ENCODE assay signal across 9 mouse cellular contexts in genomic region chr12:79531809-79532798, GRCm38 (mm10).
DNase-seq lines count a peak whose midpoint lies in the region; ATAC-seq and TF ChIP-seq lines count a peak whose summit lies in the region.
"Had no signal": no experiment of that assay in that cellular context is flagged by ENCODE, and none has a peak within 500 bp of the region (broad histone marks: within the 10 kb centered on the region; RNA-seq: fewer than 3 reads in every experiment).

No protein-coding gene starts in this region.

- ATAC-seq in lung, postnatal 0 days: no peak
- no peak for ATAC-seq in heart, embryonic 13.5 days (ENCODE audit: extremely low read depth, insufficient number of reproducible peaks, low FRiP score, low TSS enrichment)
- ATAC-seq: forebrain, embryonic 16.5 days had no signal

- intact Hi-C loops in left cerebral cortex, postnatal 4 days (cut with DNase I): no loop called here

- H3K27me3 ChIP-seq in lung, postnatal 0 days (replicated peaks; ENCODE audit: insufficient read depth, low read length): no peaks in the 10 kb centered on the region
- no peaks in the 10 kb centered on the region for H3K27me3 ChIP-seq in heart, embryonic 13.5 days (replicated peaks)

- peak; percentile 52 for DNase-seq in lung, postnatal 0 days (ENCODE audit: low spot score)
- DNase-seq in lung, adult 2 months: no peak
- DNase-seq in kidney, postnatal 25 days: peak; percentile 27 to 37
- peak; percentile 61 for DNase-seq in yolk sac, embryonic 10.5 days (ENCODE audit: low spot score)
- DNase-seq in adrenal gland, postnatal 25 days: no peak
- no peak for DNase-seq in ovary, postnatal 14 days (ENCODE audit: low spot score)
- DNase-seq in left cerebral cortex, postnatal 4 days: no peak

- H3K36me3 ChIP-seq in lung, postnatal 0 days (ENCODE audit: insufficient read depth, low read length): no peaks in the 10 kb centered on the region
- H3K36me3 ChIP-seq in heart, embryonic 13.5 days: 0 out of 2 replicates have a peak, but pooled peaks cover 6% of the 10 kb centered on the region

- H3K9ac ChIP-seq in lung, postnatal 0 days (replicated peaks; ENCODE audit: low read depth): no peak overlapping the region
- no peak overlapping the region for H3K9ac ChIP-seq in heart, embryonic 13.5 days

- no peak for TF ChIP-seq CTCF in lung, postnatal 0 days (IDR thresholded peaks at IDR 0.05)
- no peak for TF ChIP-seq CTCF in lung, adult 2 months (IDR thresholded peaks at IDR 0.05; ENCODE audit: insufficient read depth, low read length)

- H3K27ac ChIP-seq in lung, postnatal 0 days (ENCODE audit: low read length): peak overlapping the region; percentile 61; the same call in 1 of the 2 replicates
- peak overlapping the region; percentile 70 for H3K27ac ChIP-seq in heart, embryonic 13.5 days (replicated peaks)

- H3K9me3 ChIP-seq in lung, postnatal 0 days (ENCODE audit: low read length): no peaks in the 10 kb centered on the region
- H3K9me3 ChIP-seq in heart, embryonic 13.5 days: 0 out of 2 replicates have a peak, but pooled peaks cover 5% of the 10 kb centered on the region

- 60% methylated on average over 5 of the region's 5 CpGs for WGBS in lung, postnatal 0 days
- WGBS in lung, adult 2 months: 53% methylated on average over 5 of the region's 5 CpGs
- WGBS in heart, embryonic 13.5 days: 38% methylated on average over 5 of the region's 5 CpGs

- peaks cover 16% of the 10 kb centered on the region; the same call in 1 of the 2 replicates for H3K4me1 ChIP-seq in lung, postnatal 0 days (ENCODE audit: insufficient read depth, low read depth, low read length)
- peaks cover 21% of the 10 kb centered on the region for H3K4me1 ChIP-seq in lung, adult 2 months (ENCODE audit: control insufficient read depth, insufficient read depth, low read length)
- peaks cover 58% of the 10 kb centered on the region for H3K4me1 ChIP-seq in heart, embryonic 13.5 days

- TF ChIP-seq POLR2A in lung, adult 2 months (IDR thresholded peaks at IDR 0.05; ENCODE audit: borderline replicate concordance, extremely low read depth, low read depth, low read length): no peak

- H3K4me2 ChIP-seq in lung, postnatal 0 days (replicated peaks; ENCODE audit: low read depth, low read length): no peak overlapping the region
- no peak overlapping the region for H3K4me2 ChIP-seq in heart, embryonic 13.5 days

- no peak for TF ChIP-seq EP300 in lung, postnatal 0 days (IDR thresholded peaks at IDR 0.05)

- H3K4me3 ChIP-seq in lung, postnatal 0 days (ENCODE audit: low read depth, low read length): no peak overlapping the region
- H3K4me3 ChIP-seq in lung, adult 2 months (replicated peaks; ENCODE audit: extremely low read depth, low read depth, low read length): no peak overlapping the region
- H3K4me3 ChIP-seq in heart, embryonic 13.5 days: no peak overlapping the region

Comparison
In these comparisons a context has a peak if more than half of its experiments do, and no peak if none do; other contexts are left out.
1. DNase-seq: peak in lung, postnatal 0 days (single experiment), kidney, postnatal 25 days (2 of 2) and yolk sac, embryonic 10.5 days (single experiment); none in lung, adult 2 months (single experiment), adrenal gland, postnatal 25 days (single experiment), ovary, postnatal 14 days (single experiment) and left cerebral cortex, postnatal 4 days (single experiment).